Mouse (Mus musculus) urinary bladder, adult 2 months (tissue): ENCODE measurements around the gene Serpina16. TPM values are rescaled to one million over a fixed set of nuclear protein-coding genes. Genes with fewer than 3 reads are reported as not detected.
"Not testable (repeated sequence)": the region's sequence is repeated elsewhere in the genome, so short reads cannot be mapped to it uniquely, and the experiment has no call there.

Source experiments
- DNase-seq: peaks from one replicate; pipeline ENCODE4 v3.0.0; 2022; ENCODE audit warnings: low spot score
- polyA plus RNA-seq: library from polyadenylated mRNA; depleted of rRNA; stranded (reverse); fragments of >200 nt; gene quantifications from 2 replicates; pipeline ENCODE4 v1.2.3, GENCODE M21; 2012; rRNA removed

The Serpina16 gene
- polyA plus RNA-seq = not detected in 2 replicates

- DNase-seq = no peak
These were observed at the start of gene Serpina16 for GRCm38 (mm10) chr12:103676039-103676438. Serpina16 (minus strand) TSS chr12:103676139.

GRCm38 (mm10) chr12:103711537-103711936 lies 35.6 kb upstream of the Serpina16 start:
- no peak for DNase-seq

GRCm38 (mm10) chr12:103710405-103710804 lies 34.5 kb upstream of the Serpina16 start:
- DNase-seq = no peak

- no peak for DNase-seq
These were observed 30.2 kb upstream of the Serpina16 start for GRCm38 (mm10) chr12:103706113-103706512.

- no peak for DNase-seq
These were observed 29.6 kb upstream of the Serpina16 start for GRCm38 (mm10) chr12:103705547-103705946.

- no peak for DNase-seq
These were observed 24.3 kb upstream of the Serpina16 start for GRCm38 (mm10) chr12:103700144-103700750.

GRCm38 (mm10) chr12:103695429-103695828 lies 19.5 kb upstream of the Serpina16 start, which contains the start of gene Serpina1f:
Serpina1f (minus strand) TSS chr12:103695529.
- no peak for DNase-seq

GRCm38 (mm10) chr12:103688221-103688814 lies 12.4 kb upstream of the Serpina16 start:
- no peak for DNase-seq

- DNase-seq = no peak
These were observed 11.1 kb upstream of the Serpina16 start for GRCm38 (mm10) chr12:103687021-103687420.

GRCm38 (mm10) chr12:103686050-103686449 lies 10.1 kb upstream of the Serpina16 start:
- no peak for DNase-seq

GRCm38 (mm10) chr12:103685386-103685785 lies 9.4 kb upstream of the Serpina16 start:
- no peak for DNase-seq

GRCm38 (mm10) chr12:103683775-103684174 lies 7.8 kb upstream of the Serpina16 start:
- DNase-seq = no peak

- no peak for DNase-seq
These were observed 5.8 kb upstream of the Serpina16 start for GRCm38 (mm10) chr12:103681739-103682138.

- no peak for DNase-seq
These were observed 5.2 kb upstream of the Serpina16 start for GRCm38 (mm10) chr12:103681169-103681568.

GRCm38 (mm10) chr12:103679853-103680252 lies 3.9 kb upstream of the Serpina16 start:
- DNase-seq = not testable (repeated sequence)

GRCm38 (mm10) chr12:103673179-103673578 lies 2.8 kb downstream of the Serpina16 start:
- no peak for DNase-seq

- DNase-seq = no peak
These were observed 4.5 kb downstream of the Serpina16 start for GRCm38 (mm10) chr12:103671483-103671882.

- DNase-seq = no peak
These were observed 5.0 kb downstream of the Serpina16 start for GRCm38 (mm10) chr12:103670964-103671363.

- no peak for DNase-seq
These were observed 5.6 kb downstream of the Serpina16 start for GRCm38 (mm10) chr12:103670344-103670743.

GRCm38 (mm10) chr12:103665286-103665685 lies 10.7 kb downstream of the Serpina16 start:
- DNase-seq = no peak

GRCm38 (mm10) chr12:103662053-103662452 lies 13.9 kb downstream of the Serpina16 start:
- DNase-seq = not testable (repeated sequence)

- DNase-seq = no peak
These were observed 15.9 kb downstream of the Serpina16 start for GRCm38 (mm10) chr12:103660076-103660475.

GRCm38 (mm10) chr12:103659171-103659570 lies 16.8 kb downstream of the Serpina16 start:
- DNase-seq = no peak
